Mouse (Mus musculus) heart, postnatal 0 days (tissue): Measurements from ENCODE around the gene Coa4.

Experiments used
- CTCF ChIP-seq: IDR thresholded peaks from 2 replicates; pipeline ENCODE4 v1.5.1; 2016; ENCODE audit warnings: antibody characterized with exemption, control low read depth, low read depth
- EP300 ChIP-seq: IDR thresholded peaks from 2 replicates; pipeline ENCODE4 v1.6.1; 2016; ENCODE audit warnings: antibody characterized with exemption, low read depth

- TF ChIP-seq CTCF (no peak), EP300 (no peak)
Observed at GRCm38 (mm10) chr7:100578794-100579193, 41.9 kb downstream of the Coa4 start.
